Mouse (Mus musculus): ENCODE measurements at regions not wholly inside any gene's neighbourhood (a gene's known extent, or its start where the extent isn't known, plus 50 kb on each side); places are given as distances from the start of the nearest gene placed in this dataset.

- TF ChIP-seq CTCF (IDR thresholded peaks at IDR 0.05; ENCODE audit: low read depth), result no peak
- no peak for TF ChIP-seq EP300 (IDR thresholded peaks at IDR 0.05; ENCODE audit: low read depth)
These were observed 64.7 kb downstream of the Cmpk2 start for GRCm38 (mm10) chr12:26533641-26534151.
